Mouse (Mus musculus) MEL (cell line): ENCODE data around the gene Myzap.
A peak's percentile ranks its signal among the peaks of the same experiment; 100 is the strongest.

Experiments used
- CTCF ChIP-seq, 3 experiments: IDR thresholded peaks in 2 of 3; conservative IDR thresholded peaks in 1 of 3; 2 replicates each; pipeline ENCODE4 v1.5.1; 2011 to 2012; ENCODE audit warnings: low read length in 3 of 3, low read depth in 2 of 3, mild to moderate bottlenecking in 2 of 3, improper control_type of control experiment in 1 of 3, inconsistent platforms in 1 of 3, mixed read lengths in 1 of 3, moderate library complexity in 1 of 3; ENCODE audit not compliant: control insufficient read depth in 1 of 3, insufficient read depth in 1 of 3, poor library complexity in 1 of 3, severe bottlenecking in 1 of 3
- ELF1 ChIP-seq: IDR thresholded peaks from 2 replicates; pipeline ENCODE4 v1.6.1; 2014; ENCODE audit warnings: low read depth, mild to moderate bottlenecking, inconsistent platforms, low read length, improper control_type of control experiment, moderate library complexity
- MAFK ChIP-seq: IDR thresholded peaks from 2 replicates; pipeline ENCODE4 v1.6.1; 2011; ENCODE audit warnings: low read depth, mild to moderate bottlenecking, low read length, improper control_type of control experiment, borderline replicate concordance
- MAX ChIP-seq: IDR thresholded peaks from 2 replicates; pipeline ENCODE4 v1.6.1; 2011; ENCODE audit warnings: low read length, improper control_type of control experiment
- SMC3 ChIP-seq: IDR thresholded peaks from 2 replicates; pipeline ENCODE4 v1.6.1; 2011; ENCODE audit warnings: low read depth, low read length, improper control_type of control experiment
- USF1 ChIP-seq: IDR thresholded peaks from 2 replicates; pipeline ENCODE4 v1.6.1; 2014; ENCODE audit warnings: low read depth, mild to moderate bottlenecking, inconsistent platforms, low read length, improper control_type of control experiment, moderate library complexity
- ZMIZ1 ChIP-seq: IDR thresholded peaks from 2 replicates; pipeline ENCODE4 v1.6.1; 2012; ENCODE audit warnings: low read depth, mild to moderate bottlenecking, inconsistent platforms, low read length, improper control_type of control experiment, moderate library complexity

GRCm38 (mm10) chr9:71612981-71613380 lies 20.8 kb upstream of the Myzap start:
- TF ChIP-seq ELF1 (no peak), SMC3 (no peak; the same call in 1 of the 2 replicates), MAFK (no peak), USF1 (no peak), ZMIZ1 (no peak), MAX (no peak), CTCF (IDR thresholded peaks at IDR 0.05 in 2 of 3, conservative IDR thresholded peaks at IDR 0.05 in 1 of 3; ENCODE audit: control insufficient read depth in 1 of 3, insufficient read depth in 1 of 3, low read depth in 2 of 3, low read length in 3 of 3, poor library complexity in 1 of 3, severe bottlenecking in 1 of 3) (peak; percentile 8 to 43 (median 21); a peak in 3 of 6 replicates)
